Mouse (Mus musculus) right cerebral cortex, postnatal 14 days (tissue): ENCODE results near the gene Dusp3.

Experiments
- DNase-seq: peaks from one replicate; pipeline ENCODE4 v3.0.0; 2022

Dusp3 gene

DNA sequence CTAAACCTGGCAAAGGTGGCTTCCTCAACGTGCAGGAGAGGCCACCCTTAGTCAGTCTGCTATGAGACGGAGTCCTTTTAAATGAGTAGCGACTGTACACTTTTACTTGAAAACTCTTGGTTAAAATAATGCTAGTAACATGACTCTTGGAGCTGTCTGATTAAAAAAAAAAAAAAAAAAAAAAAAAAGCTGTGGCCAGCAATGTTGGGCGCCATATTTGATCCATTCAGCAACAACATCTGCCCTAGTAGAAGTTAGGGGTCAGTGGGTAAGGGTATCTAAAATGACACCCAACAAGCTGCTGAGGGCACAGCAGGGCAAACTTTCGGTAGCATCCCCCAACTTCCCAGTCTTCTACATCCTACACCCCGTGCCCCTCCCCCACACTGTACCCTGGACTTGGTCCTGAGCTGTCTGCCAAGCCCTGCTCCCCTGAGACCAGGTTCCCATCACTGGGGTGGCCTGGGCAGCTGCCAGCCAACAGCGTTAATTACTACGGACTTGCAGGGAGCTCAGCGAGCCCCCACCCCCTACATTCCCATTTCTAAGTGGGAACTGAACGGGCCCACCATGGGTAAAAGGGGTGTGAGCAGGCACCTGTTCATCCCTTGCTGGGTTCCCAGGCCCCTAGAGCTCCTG, 59.7 kb downstream of the Dusp3 start:
- DNase-seq, result no peak

DNA sequence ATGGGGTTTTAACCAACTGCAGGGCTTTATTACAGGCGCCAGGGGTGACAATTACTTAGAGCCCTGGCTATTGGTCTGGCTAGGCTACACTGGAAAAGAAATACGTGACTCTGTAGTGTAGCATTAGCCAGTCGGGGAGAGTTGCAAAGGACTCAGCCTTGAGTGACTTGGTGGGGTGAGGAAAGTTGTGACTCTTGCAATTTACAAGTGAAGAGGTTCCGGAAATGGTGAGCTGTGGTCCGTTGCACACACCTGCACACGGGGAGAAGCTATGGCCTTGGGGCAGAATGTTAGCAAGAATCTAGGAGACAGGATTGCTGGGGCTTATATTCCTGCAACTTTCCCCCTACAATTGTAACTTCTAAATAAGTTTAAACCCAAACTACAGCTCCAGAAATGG, 61.2 kb downstream of the Dusp3 start:
- DNase-seq, result no peak

DNA sequence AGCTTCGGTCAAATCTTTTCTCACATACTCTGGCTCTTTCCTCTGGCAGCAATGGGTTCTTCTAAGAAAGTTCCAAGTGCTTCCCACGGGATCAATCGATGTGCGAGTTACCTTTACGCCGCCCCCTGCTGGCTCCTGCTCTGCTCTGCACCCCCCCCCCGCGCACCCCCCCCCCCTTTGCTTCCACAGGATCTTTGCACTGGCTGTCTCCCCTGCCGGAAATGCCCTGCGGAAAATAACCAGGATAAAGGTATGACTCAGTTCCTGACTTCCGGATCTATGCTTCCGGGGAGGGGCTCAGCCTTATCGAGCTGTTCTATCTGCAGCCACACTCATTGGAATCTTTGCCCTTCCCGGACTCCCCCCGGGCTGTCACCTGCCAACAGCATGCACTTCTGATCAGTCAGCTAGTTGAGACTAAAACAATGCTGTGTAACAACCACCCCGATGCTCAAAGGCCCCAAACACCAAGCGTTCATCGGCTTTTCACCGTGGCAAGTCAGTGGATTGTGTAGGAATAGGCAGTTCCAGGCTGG, 62.3 kb downstream of the Dusp3 start:
- DNase-seq, result no peak

DNA sequence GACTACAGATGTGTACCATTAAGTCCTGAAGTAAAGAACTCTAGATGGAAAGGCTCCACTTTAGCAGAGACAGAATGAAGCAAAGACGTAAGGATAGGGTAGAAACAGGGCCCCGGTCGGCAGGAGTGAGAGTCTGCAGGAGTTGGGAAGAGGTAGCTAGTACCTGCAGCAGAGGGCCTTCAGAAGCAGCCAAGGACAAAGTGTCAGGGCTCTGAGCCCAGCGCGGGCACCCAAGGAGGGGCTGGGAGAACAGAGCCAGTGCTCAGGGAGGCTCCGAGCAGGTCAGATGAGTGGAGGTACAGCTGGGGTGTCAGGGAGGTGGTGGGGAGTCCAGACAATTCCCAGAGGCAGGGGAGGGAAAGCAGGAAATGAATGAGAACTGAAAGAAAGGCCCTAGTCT, 62.8 kb downstream of the Dusp3 start:
- no peak for DNase-seq

DNA sequence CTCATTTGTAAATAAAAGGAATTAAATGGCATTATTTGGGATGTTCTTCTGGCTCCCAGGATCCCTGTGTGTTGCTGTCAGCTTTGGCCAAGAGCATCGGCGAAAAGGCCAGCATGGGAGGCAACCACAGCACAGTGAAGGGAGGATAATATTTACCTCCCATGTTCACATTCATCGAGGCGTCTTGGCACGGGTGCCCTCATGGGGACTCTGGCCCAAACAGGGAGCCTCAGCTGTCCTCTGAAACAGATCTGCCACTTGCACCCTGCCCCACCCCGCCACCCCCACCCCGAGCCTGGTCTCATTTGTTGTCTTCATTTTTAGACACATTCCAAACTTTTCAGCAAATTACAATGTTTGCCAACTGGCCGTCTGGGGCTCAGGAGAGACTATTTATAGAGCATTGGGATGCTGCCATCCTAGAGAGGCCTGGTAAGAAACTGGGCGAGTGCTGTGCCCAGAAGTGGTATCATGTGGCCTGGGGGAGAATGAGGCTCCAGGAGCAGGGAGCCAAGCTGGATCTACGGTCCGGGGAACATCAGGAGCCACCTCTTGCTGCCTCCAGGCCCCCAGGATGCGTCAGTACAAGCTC, 65.4 kb downstream of the Dusp3 start:
- DNase-seq, result no peak
